Comparison of ENCODE assay signal across 12 mouse cellular contexts in genomic region chr19:17333043-17333442, GRCm38 (mm10). TPM values are rescaled to one million over a fixed set of nuclear protein-coding genes. Genes with fewer than 3 reads are reported as not detected.
DNase-seq lines count a peak whose midpoint lies in the region; ATAC-seq lines count a peak whose summit lies in the region.
"Had no signal": no experiment of that assay in that cellular context is flagged by ENCODE, and none has a peak within 500 bp of the region (broad histone marks: within the 10 kb centered on the region; RNA-seq: fewer than 3 reads in every experiment).

No protein-coding gene starts in this region.

- H3K9ac ChIP-seq in forebrain, embryonic 14.5 days (ENCODE audit: low read length) = no peak overlapping the region
- H3K9ac ChIP-seq in lung, embryonic 16.5 days (ENCODE audit: low read length) = no peak overlapping the region
- no peak overlapping the region for H3K9ac ChIP-seq in heart, embryonic 16.5 days (ENCODE audit: low read length)
- H3K9ac ChIP-seq in stomach, embryonic 15.5 days = no peak overlapping the region
- H3K9ac ChIP-seq: limb, embryonic 13.5 days had no signal

- H3K36me3 ChIP-seq in forebrain, embryonic 14.5 days (ENCODE audit: control insufficient read depth, insufficient read depth, low read length) = no peaks in the 10 kb centered on the region
- H3K36me3 ChIP-seq in forebrain, embryonic 10.5 days (replicated peaks) = no peaks in the 10 kb centered on the region
- no peaks in the 10 kb centered on the region for H3K36me3 ChIP-seq in lung, embryonic 16.5 days (ENCODE audit: control insufficient read depth, insufficient read depth, low read length)
- peaks cover 6% of the 10 kb centered on the region; the same call in 1 of the 2 replicates for H3K36me3 ChIP-seq in heart, embryonic 16.5 days (ENCODE audit: control insufficient read depth, insufficient read depth)
- no peaks in the 10 kb centered on the region for H3K36me3 ChIP-seq in stomach, embryonic 15.5 days

- no peaks in the 10 kb centered on the region for H3K9me3 ChIP-seq in forebrain, embryonic 14.5 days (replicated peaks; ENCODE audit: control insufficient read depth, low read length)
- H3K9me3 ChIP-seq in forebrain, embryonic 10.5 days = no peaks in the 10 kb centered on the region
- H3K9me3 ChIP-seq in lung, embryonic 16.5 days (ENCODE audit: control insufficient read depth, low read length) = no peaks in the 10 kb centered on the region
- no peaks in the 10 kb centered on the region for H3K9me3 ChIP-seq in heart, embryonic 16.5 days (replicated peaks; ENCODE audit: control insufficient read depth, low read length)
- H3K9me3 ChIP-seq in stomach, embryonic 15.5 days = no peaks in the 10 kb centered on the region
- H3K9me3 ChIP-seq: limb, embryonic 13.5 days had no signal

- no peak overlapping the region for H3K27ac ChIP-seq in forebrain, embryonic 14.5 days (ENCODE audit: low read depth, low read length)
- no peak overlapping the region for H3K27ac ChIP-seq in forebrain, embryonic 10.5 days
- H3K27ac ChIP-seq in lung, embryonic 16.5 days (ENCODE audit: low read length) = no peak overlapping the region
- H3K27ac ChIP-seq in heart, embryonic 16.5 days (ENCODE audit: low read length) = peak overlapping the region; percentile 85
- H3K27ac ChIP-seq in stomach, embryonic 15.5 days = peak overlapping the region; percentile 54; the same call in 1 of the 2 replicates
- H3K27ac ChIP-seq: limb, embryonic 13.5 days had no signal

- H3K4me2 ChIP-seq in forebrain, embryonic 14.5 days (ENCODE audit: low read length) = no peak overlapping the region
- no peak overlapping the region for H3K4me2 ChIP-seq in lung, embryonic 16.5 days (ENCODE audit: low read depth, low read length)
- H3K4me2 ChIP-seq in heart, embryonic 16.5 days (ENCODE audit: low read depth, low read length) = peak overlapping the region; percentile 42
- no peak overlapping the region for H3K4me2 ChIP-seq in stomach, embryonic 15.5 days
- H3K4me2 ChIP-seq: limb, embryonic 13.5 days had no signal

- DNase-seq in forebrain, embryonic 14.5 days (ENCODE audit: low spot score) = peak; percentile 65
- DNase-seq in forebrain, embryonic 10.5 days (ENCODE audit: extremely low spot score, low spot score) = no peak
- DNase-seq in lung, adult 18-20 months = no peak
- DNase-seq in layer of hippocampus, postnatal 36 days = no peak
- no peak for DNase-seq in thymus, adult 18-20 months
- DNase-seq: B cell, adult 2 months; gastrocnemius, postnatal 36 days; retina, postnatal 1 day had no signal

- H3K27me3 ChIP-seq in forebrain, embryonic 14.5 days (replicated peaks; ENCODE audit: control insufficient read depth, insufficient read depth, low read length) = no peaks in the 10 kb centered on the region
- no peaks in the 10 kb centered on the region for H3K27me3 ChIP-seq in forebrain, embryonic 10.5 days (ENCODE audit: poor library complexity, severe bottlenecking)
- H3K27me3 ChIP-seq in lung, embryonic 16.5 days (ENCODE audit: control insufficient read depth, insufficient read depth, low read depth, low read length) = no peaks in the 10 kb centered on the region
- no peaks in the 10 kb centered on the region for H3K27me3 ChIP-seq in heart, embryonic 16.5 days (ENCODE audit: control insufficient read depth, insufficient read depth, low read length)
- H3K27me3 ChIP-seq in stomach, embryonic 15.5 days (replicated peaks) = no peaks in the 10 kb centered on the region
- H3K27me3 ChIP-seq: limb, embryonic 13.5 days had no signal

- peak; percentile 88; the same call in 1 of the 2 replicates for ATAC-seq in forebrain, embryonic 14.5 days
- ATAC-seq in lung, embryonic 16.5 days (ENCODE audit: low read depth) = peak; percentile 92
- ATAC-seq in heart, embryonic 16.5 days (replicated peaks; ENCODE audit: extremely low read depth, insufficient read depth, low FRiP score) = peak; percentile 94
- peak; percentile 35; the same call in 1 of the 2 replicates for ATAC-seq in stomach, embryonic 15.5 days (ENCODE audit: insufficient read depth, low FRiP score, low read depth)

- H3K4me1 ChIP-seq in forebrain, embryonic 14.5 days (ENCODE audit: control insufficient read depth, insufficient read depth, low read length) = no peaks in the 10 kb centered on the region
- peaks cover 9% of the 10 kb centered on the region for H3K4me1 ChIP-seq in forebrain, embryonic 10.5 days
- peaks cover 20% of the 10 kb centered on the region for H3K4me1 ChIP-seq in lung, embryonic 16.5 days (replicated peaks; ENCODE audit: control insufficient read depth, insufficient read depth, low read length)
- peaks cover 37% of the 10 kb centered on the region for H3K4me1 ChIP-seq in heart, embryonic 16.5 days (ENCODE audit: control insufficient read depth, insufficient read depth, low read length)
- peaks cover 16% of the 10 kb centered on the region; the same call in 1 of the 2 replicates for H3K4me1 ChIP-seq in stomach, embryonic 15.5 days

- WGBS in forebrain, embryonic 14.5 days = 75% methylated on average over 7 of the region's 7 CpGs
- WGBS in forebrain, embryonic 10.5 days = 80% methylated on average over 7 of the region's 7 CpGs
- WGBS in lung, embryonic 16.5 days = 42% methylated on average over 7 of the region's 7 CpGs
- WGBS in heart, embryonic 16.5 days = 18% methylated on average over 7 of the region's 7 CpGs
- 30% methylated on average over 7 of the region's 7 CpGs for WGBS in stomach, embryonic 15.5 days

- no peak overlapping the region for H3K4me3 ChIP-seq in forebrain, embryonic 14.5 days (ENCODE audit: low read depth, low read length)
- H3K4me3 ChIP-seq in forebrain, embryonic 10.5 days = no peak overlapping the region
- no peak overlapping the region for H3K4me3 ChIP-seq in lung, embryonic 16.5 days (ENCODE audit: low read length)
- no peak overlapping the region for H3K4me3 ChIP-seq in heart, embryonic 16.5 days (ENCODE audit: low read length)
- H3K4me3 ChIP-seq in stomach, embryonic 15.5 days (replicated peaks) = no peak overlapping the region
- H3K4me3 ChIP-seq: limb, embryonic 13.5 days had no signal

RNA-seq across cellular contexts. Expression of gene Gcnt1, which starts 39.6 kb away (rescaled TPM):
- 0.56 and 0.98 TPM in 2 replicates for polyA plus RNA-seq in forebrain, embryonic 14.5 days (2014; fragmentation: Nextera tagmentation; extraction: Ambion mirVana)
- polyA plus RNA-seq in forebrain, embryonic 10.5 days (2016; fragmentation: Nextera tagmentation; extraction: Ambion mirVana) = 2.6 and 2.8 TPM in 2 replicates
- 3.7 and 4.0 TPM in 2 replicates for polyA plus RNA-seq in lung, embryonic 16.5 days (2015; fragmentation: Nextera tagmentation; extraction: Ambion mirVana)
- polyA plus RNA-seq in heart, embryonic 16.5 days (2015; fragmentation: Nextera tagmentation; extraction: Ambion mirVana) = 6.0 and 6.2 TPM in 2 replicates
- 7.4 and 8.3 TPM in 2 replicates for polyA plus RNA-seq in stomach, embryonic 15.5 days (2015; fragmentation: Nextera tagmentation; extraction: Ambion mirVana)
- total RNA-seq in layer of hippocampus, postnatal 36 days (2021) = 1 to 10 TPM; 3.1 to 3.2 TPM

Comparison
In these comparisons a context has a peak if more than half of its experiments do, and no peak if none do; other contexts are left out.
1. ATAC-seq: peak in every context shown above with its lines; median percentile 94 in heart, embryonic 16.5 days; 92 in lung, embryonic 16.5 days; 88 in forebrain, embryonic 14.5 days; 35 in stomach, embryonic 15.5 days.
2. H3K27ac ChIP-seq: peak in heart, embryonic 16.5 days (single experiment) and stomach, embryonic 15.5 days (single experiment); none in forebrain, embryonic 14.5 days (single experiment), forebrain, embryonic 10.5 days (single experiment) and lung, embryonic 16.5 days (single experiment).